Mouse (Mus musculus) MEL (cell line): ENCODE measurements around the gene Golph3l.

Experiments
- CTCF ChIP-seq, 3 experiments: IDR thresholded peaks in 2 of 3; conservative IDR thresholded peaks in 1 of 3; 2 replicates each; pipeline ENCODE4 v1.5.1; 2011 to 2012; ENCODE audit warnings: low read length in 3 of 3, low read depth in 2 of 3, mild to moderate bottlenecking in 2 of 3, improper control_type of control experiment in 1 of 3, inconsistent platforms in 1 of 3, mixed read lengths in 1 of 3, moderate library complexity in 1 of 3; ENCODE audit not compliant: control insufficient read depth in 1 of 3, insufficient read depth in 1 of 3, poor library complexity in 1 of 3, severe bottlenecking in 1 of 3
- RCOR1 ChIP-seq: IDR thresholded peaks from 2 replicates; pipeline ENCODE4 v1.6.1; 2012; ENCODE audit warnings: low read depth, mild to moderate bottlenecking, inconsistent platforms, low read length, improper control_type of control experiment
- TAL1 ChIP-seq: IDR thresholded peaks from 2 replicates; pipeline ENCODE4 v1.6.1; 2012; ENCODE audit warnings: mild to moderate bottlenecking, inconsistent platforms, low read length, moderate library complexity, mixed read lengths
- ZC3H11A ChIP-seq: IDR thresholded peaks from 2 replicates; pipeline ENCODE4 v1.6.1; 2012; ENCODE audit warnings: low read depth, mild to moderate bottlenecking, inconsistent platforms, low read length, improper control_type of control experiment
- ZNF384 ChIP-seq: IDR thresholded peaks from 2 replicates; pipeline ENCODE4 v1.6.1; 2012; ENCODE audit warnings: low read depth, mild to moderate bottlenecking, inconsistent platforms, low read length, improper control_type of control experiment

DNA sequence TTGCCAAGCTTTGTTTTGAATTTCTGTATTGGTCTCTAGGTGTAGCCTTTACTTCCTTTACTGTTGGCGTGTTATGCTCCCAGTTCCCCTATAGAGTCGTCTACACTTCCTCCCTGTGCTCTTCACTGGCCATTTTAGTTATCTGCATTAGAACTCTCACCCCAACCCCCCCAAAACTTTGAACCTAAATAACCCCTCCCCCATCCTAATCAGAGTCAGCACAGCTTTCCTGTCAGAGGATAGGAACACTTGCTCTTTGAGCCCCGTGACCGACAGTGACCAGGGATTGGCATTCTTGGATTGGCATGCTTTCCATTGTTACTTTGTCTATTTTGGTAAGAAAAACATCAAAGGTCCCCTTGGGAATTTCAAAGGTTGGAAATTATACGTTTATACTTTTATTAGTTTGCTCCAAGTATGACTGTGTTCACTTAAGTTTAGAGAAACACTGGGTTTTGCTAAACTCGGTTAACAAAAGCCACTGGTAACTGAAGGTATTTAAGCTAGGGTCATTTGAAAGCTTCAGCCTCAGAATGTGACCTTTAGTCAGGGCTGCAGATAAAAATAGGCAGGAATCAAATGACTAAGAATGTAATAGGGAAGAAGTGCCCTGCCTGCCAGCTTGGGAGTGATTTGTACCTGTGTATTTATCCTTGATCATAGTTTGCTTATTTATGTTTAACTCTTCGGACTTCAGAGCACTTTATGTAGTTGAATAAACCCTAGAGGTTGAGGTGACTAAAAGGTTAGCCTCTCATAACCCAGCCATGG, 73.4 kb downstream of the Golph3l start:
- TF ChIP-seq ZC3H11A (no peak), RCOR1 (no peak), TAL1 (peak; percentile 74), ZNF384 (no peak), CTCF (IDR thresholded peaks at IDR 0.05 in 2 of 3, conservative IDR thresholded peaks at IDR 0.05 in 1 of 3; ENCODE audit: control insufficient read depth in 1 of 3, insufficient read depth in 1 of 3, low read depth in 2 of 3, low read length in 3 of 3, poor library complexity in 1 of 3, severe bottlenecking in 1 of 3) (no peak)
